Mouse (Mus musculus): Measurements from ENCODE around the gene Wdr17. TPM values are rescaled to one million over a fixed set of nuclear protein-coding genes. Genes with fewer than 3 reads are reported as not detected.

Wdr17 gene
- polyA plus RNA-seq (2014; fragmentation: Nextera tagmentation; extraction: Ambion mirVana) = 1.0 and 1.5 TPM in 2 replicates

DNA sequence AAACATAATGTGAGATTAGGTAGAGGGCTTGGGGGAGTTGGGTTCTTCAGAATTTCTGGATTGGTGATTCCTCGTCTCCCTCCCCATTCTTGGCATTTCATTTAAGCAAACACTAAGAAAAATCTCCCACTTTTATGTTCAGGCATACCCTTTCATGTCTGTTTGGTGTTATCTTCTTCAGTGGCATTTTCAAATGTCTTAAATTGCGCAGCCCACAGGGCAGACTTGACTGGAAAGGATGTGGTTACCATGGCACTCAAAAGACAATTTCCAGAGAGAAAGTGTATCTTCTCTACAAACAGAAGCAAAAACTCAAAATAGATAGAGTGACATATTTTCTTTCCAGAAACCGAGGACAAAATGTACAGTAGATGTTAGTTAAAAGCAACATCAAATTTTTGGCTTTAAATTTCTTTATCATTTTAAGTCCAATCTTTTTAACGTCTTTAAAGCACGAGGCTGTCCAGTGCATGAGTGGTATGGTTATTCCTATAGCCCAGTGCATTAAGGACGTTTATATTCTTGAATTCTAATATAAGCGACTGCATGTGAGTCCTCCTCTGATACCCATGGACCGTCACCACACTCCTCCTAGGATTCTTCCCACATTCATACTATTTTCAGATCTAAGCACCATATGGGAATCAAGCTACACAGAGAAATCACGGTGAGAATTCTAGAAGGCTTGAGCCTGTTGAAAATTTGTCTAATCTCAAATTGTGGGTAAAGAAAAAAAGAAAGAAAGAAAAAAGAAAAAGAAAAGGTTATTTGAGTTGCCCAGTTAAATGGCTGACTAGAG lies at the start of gene Wdr17:
Gene Wdr17 (minus strand): TSS at position 198 of the 799 bp plus-strand sequence.
- no peaks in the 10 kb centered on the region for H3K4me1 ChIP-seq (ENCODE audit: control insufficient read depth, insufficient read depth, low read length)

DNA sequence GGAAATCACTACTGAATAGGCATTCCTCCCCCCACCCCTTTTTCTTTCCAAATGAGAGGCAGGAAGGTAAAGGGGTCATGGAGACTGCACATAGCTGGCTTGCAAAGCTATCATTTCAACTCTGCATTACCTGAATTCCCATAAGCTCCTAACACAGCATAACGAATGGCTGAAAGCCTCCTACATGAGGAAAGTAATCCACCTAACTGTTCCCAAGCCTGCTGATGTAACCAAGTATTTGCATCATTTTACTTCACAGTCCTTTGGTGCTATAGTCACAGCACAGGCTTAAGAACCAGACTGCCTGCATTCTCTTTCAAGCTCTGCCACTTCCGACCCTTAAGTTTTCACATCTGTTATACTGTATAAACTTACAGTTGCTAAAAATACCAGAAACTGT lies 45.3 kb upstream of the Wdr17 start:
- DNase-seq (ENCODE audit: low spot score) (peak; percentile 57), ATAC-seq (ENCODE audit: low read depth) (peak; percentile 94)
- no peaks in the 10 kb centered on the region for H3K27me3 ChIP-seq (replicated peaks; ENCODE audit: control insufficient read depth, insufficient read depth, low read length)
- 46% methylated on average over 2 of the region's 2 CpGs for WGBS
- H3K36me3 ChIP-seq (ENCODE audit: control insufficient read depth, insufficient read depth, low read length) = no peaks in the 10 kb centered on the region
- no peaks in the 10 kb centered on the region for H3K9me3 ChIP-seq (ENCODE audit: control insufficient read depth, low read length)
- no peak overlapping the region for H3K4me2 ChIP-seq (ENCODE audit: low read depth, low read length)
- no peak overlapping the region for H3K9ac ChIP-seq (ENCODE audit: low read depth, low read length)
- no peak overlapping the region for H3K27ac ChIP-seq (replicated peaks; ENCODE audit: low read depth, low read length)
- H3K4me1 ChIP-seq (ENCODE audit: control insufficient read depth, insufficient read depth, low read length) = no peaks in the 10 kb centered on the region
- H3K4me3 ChIP-seq (ENCODE audit: low read depth, low read length) = no peak overlapping the region

More for the DNA sequence above, at the start of gene Wdr17:
- H3K27ac ChIP-seq (replicated peaks; ENCODE audit: low read depth, low read length) = no peak within 1 kb of the TSS
- 82% methylated on average over 9 of the region's 9 CpGs for WGBS
- DNase-seq (ENCODE audit: low spot score) (no peak), ATAC-seq (ENCODE audit: low read depth) (no peak)
- H3K9me3 ChIP-seq (ENCODE audit: control insufficient read depth, low read length) = no peaks in the 10 kb centered on the region
- no peak within 1 kb of the TSS for H3K4me3 ChIP-seq (ENCODE audit: low read depth, low read length)
- H3K9ac ChIP-seq (ENCODE audit: low read depth, low read length) = no peak within 1 kb of the TSS
- no peaks in the 10 kb centered on the region for H3K27me3 ChIP-seq (replicated peaks; ENCODE audit: control insufficient read depth, insufficient read depth, low read length)
- no peak within 1 kb of the TSS for H3K4me2 ChIP-seq (ENCODE audit: low read depth, low read length)
- no peaks in the 10 kb centered on the region for H3K36me3 ChIP-seq (ENCODE audit: control insufficient read depth, insufficient read depth, low read length)

DNA sequence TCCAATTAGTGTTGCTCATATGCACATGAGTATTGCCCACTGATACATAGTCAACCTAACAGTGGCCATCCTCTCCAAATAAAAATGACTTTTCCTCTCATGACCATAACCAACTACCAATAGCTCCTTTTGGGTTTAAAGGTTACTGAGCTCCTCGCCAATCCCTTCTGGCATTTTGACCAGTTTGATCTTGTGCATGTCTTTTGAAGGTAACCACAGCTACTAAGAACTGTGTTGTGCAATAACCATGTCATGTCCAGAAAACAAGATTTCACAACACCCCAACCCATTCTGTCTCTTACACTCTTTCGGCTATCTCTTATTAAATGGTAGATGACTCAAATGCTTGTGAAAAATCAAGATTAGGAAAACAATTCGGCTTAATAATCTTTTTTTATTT lies 38.0 kb upstream of the Wdr17 start:
- H3K9ac ChIP-seq (ENCODE audit: low read depth, low read length) = no peak overlapping the region
- no peaks in the 10 kb centered on the region for H3K4me1 ChIP-seq (ENCODE audit: control insufficient read depth, insufficient read depth, low read length)
- H3K36me3 ChIP-seq (ENCODE audit: control insufficient read depth, insufficient read depth, low read length) = no peaks in the 10 kb centered on the region
- H3K4me2 ChIP-seq (ENCODE audit: low read depth, low read length) = no peak overlapping the region
- no peak for ATAC-seq (ENCODE audit: low read depth)
- WGBS = 80% methylated on average over 3 of the region's 3 CpGs
- no peaks in the 10 kb centered on the region for H3K27me3 ChIP-seq (replicated peaks; ENCODE audit: control insufficient read depth, insufficient read depth, low read length)
- no peak overlapping the region for H3K27ac ChIP-seq (replicated peaks; ENCODE audit: low read depth, low read length)
- no peak for DNase-seq (ENCODE audit: low spot score)
- no peaks in the 10 kb centered on the region for H3K9me3 ChIP-seq (ENCODE audit: control insufficient read depth, low read length)
- H3K4me3 ChIP-seq (ENCODE audit: low read depth, low read length) = no peak overlapping the region

DNA sequence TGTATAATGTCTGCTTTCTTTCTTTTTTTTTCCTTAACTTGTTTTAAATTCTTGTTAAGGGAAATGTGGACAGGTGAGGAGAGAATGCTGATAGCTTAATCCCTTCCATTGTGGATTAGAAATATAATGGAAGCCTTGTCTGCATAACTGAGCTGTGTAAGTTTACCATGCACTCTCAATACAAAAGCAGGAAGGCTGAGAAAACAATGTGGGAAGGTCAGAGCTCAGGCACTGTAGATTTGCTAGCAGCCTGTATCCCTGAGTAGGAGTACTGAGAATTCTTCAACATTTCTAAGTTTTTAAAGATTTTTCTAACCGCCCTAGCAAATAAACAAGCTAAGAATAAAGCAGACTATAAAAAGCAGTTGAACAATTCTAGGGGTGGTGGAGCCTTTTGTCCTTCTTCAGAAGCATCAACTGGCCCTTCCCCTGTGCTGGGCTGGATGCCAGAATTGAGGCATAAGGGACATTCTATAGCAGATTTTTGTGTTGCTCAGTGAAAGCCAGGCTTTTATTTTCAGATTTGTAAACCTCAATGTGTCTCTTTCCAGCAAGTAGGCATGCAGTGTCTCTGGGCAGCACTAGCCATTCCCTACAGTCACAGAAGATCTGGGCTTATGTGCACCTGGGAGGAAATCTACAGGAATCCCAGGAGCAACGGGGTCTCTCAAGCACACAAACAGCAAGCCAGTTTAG lies 35.3 kb upstream of the Wdr17 start:
- Histone ChIP-seq H3K4me3 (ENCODE audit: low read depth, low read length) (no peak overlapping the region), H3K27me3 (replicated peaks; ENCODE audit: control insufficient read depth, insufficient read depth, low read length) (no peaks in the 10 kb centered on the region), H3K4me2 (ENCODE audit: low read depth, low read length) (no peak overlapping the region), H3K36me3 (ENCODE audit: control insufficient read depth, insufficient read depth, low read length) (no peaks in the 10 kb centered on the region), H3K9me3 (ENCODE audit: control insufficient read depth, low read length) (no peaks in the 10 kb centered on the region), H3K9ac (ENCODE audit: low read depth, low read length) (no peak overlapping the region), H3K27ac (replicated peaks; ENCODE audit: low read depth, low read length) (no peak overlapping the region), H3K4me1 (ENCODE audit: control insufficient read depth, insufficient read depth, low read length) (no peaks in the 10 kb centered on the region)
- 37% methylated on average over 2 of the region's 2 CpGs for WGBS
- ATAC-seq (ENCODE audit: low read depth) = peak; percentile 84; the same call in 1 of the 2 replicates
- DNase-seq (ENCODE audit: low spot score) = peak; percentile 75

DNA sequence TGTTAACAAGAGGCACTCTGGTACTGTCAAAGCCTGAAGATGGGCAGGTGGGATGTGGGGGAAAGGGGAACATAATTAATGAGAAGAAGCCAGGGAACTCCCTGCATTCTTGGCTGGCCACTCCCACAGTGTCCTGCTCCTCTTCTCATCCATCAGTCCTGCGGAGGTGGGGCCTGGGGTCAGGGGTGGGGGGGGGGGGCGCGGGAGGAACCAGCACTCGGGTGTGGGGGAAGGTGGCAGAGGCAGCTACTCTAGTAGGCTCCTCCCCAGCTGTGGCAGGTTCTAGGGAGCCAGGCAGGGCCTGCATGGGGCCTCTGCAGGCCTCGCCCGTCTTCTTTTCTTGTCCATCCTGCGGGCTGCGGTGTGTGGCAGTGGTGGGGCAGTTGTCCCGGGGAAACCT lies 30.7 kb upstream of the Wdr17 start:
- Histone ChIP-seq H3K9me3 (ENCODE audit: control insufficient read depth, low read length) (no peaks in the 10 kb centered on the region), H3K4me3 (ENCODE audit: low read depth, low read length) (no peak overlapping the region), H3K27ac (replicated peaks; ENCODE audit: low read depth, low read length) (no peak overlapping the region), H3K4me1 (ENCODE audit: control insufficient read depth, insufficient read depth, low read length) (no peaks in the 10 kb centered on the region), H3K9ac (ENCODE audit: low read depth, low read length) (no peak overlapping the region), H3K27me3 (replicated peaks; ENCODE audit: control insufficient read depth, insufficient read depth, low read length) (no peaks in the 10 kb centered on the region), H3K36me3 (ENCODE audit: control insufficient read depth, insufficient read depth, low read length) (no peaks in the 10 kb centered on the region), H3K4me2 (ENCODE audit: low read depth, low read length) (no peak overlapping the region)
- ATAC-seq (ENCODE audit: low read depth) (no peak), DNase-seq (ENCODE audit: low spot score) (no peak)
- 88% methylated on average over 5 of the region's 9 CpGs for WGBS

DNA sequence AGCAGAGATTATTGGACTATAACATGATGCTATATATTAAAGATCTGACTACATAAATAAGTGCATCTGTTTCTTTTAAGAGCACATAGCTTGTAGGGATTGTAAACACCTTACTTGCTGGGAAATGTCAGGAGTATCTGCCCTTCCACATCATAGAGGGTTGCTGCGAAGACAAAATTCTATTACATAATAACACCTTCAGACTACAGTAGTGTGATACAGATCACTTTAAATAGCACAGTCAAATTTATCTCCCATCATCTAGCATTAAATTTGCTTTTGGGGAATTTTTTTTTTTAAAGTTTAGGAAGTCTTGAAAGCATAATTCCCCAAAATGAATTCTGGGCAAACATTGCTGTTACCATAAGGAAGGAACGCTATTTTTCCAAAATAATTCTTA lies 25.9 kb upstream of the Wdr17 start:
- no peak overlapping the region for H3K9ac ChIP-seq (ENCODE audit: low read depth, low read length)
- no peaks in the 10 kb centered on the region for H3K9me3 ChIP-seq (ENCODE audit: control insufficient read depth, low read length)
- no peak overlapping the region for H3K4me3 ChIP-seq (ENCODE audit: low read depth, low read length)
- no peak for DNase-seq (ENCODE audit: low spot score)
- ATAC-seq (ENCODE audit: low read depth) = no peak
- no peak overlapping the region for H3K27ac ChIP-seq (replicated peaks; ENCODE audit: low read depth, low read length)
- no peaks in the 10 kb centered on the region for H3K27me3 ChIP-seq (replicated peaks; ENCODE audit: control insufficient read depth, insufficient read depth, low read length)
- no peaks in the 10 kb centered on the region for H3K36me3 ChIP-seq (ENCODE audit: control insufficient read depth, insufficient read depth, low read length)
- WGBS = 89% methylated on average over 2 of the region's 2 CpGs
- no peak overlapping the region for H3K4me2 ChIP-seq (ENCODE audit: low read depth, low read length)
- H3K4me1 ChIP-seq (ENCODE audit: control insufficient read depth, insufficient read depth, low read length) = no peaks in the 10 kb centered on the region

DNA sequence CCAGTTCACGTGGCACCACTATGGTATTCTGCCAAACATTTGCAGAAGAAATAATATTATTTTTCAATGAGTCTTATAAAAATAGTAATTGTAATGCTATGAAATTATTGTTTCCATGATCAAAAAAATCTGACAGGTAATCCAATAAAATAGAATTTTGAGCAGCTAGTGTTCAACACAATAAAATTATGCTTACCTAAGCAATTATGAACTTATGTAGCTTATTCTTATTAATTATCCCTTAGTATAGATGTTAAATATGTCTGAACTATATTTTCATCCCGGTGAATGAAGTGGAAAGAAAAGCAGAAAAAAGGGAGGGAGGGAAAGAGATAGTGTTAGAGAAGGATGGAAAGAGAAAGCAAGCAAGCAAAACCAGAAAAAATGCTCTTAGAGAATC lies 12.5 kb upstream of the Wdr17 start:
- ATAC-seq (ENCODE audit: low read depth) = no peak
- no peaks in the 10 kb centered on the region for H3K4me1 ChIP-seq (ENCODE audit: control insufficient read depth, insufficient read depth, low read length)
- no peaks in the 10 kb centered on the region for H3K9me3 ChIP-seq (ENCODE audit: control insufficient read depth, low read length)
- no peak overlapping the region for H3K9ac ChIP-seq (ENCODE audit: low read depth, low read length)
- no peak for DNase-seq (ENCODE audit: low spot score)
- H3K27me3 ChIP-seq (replicated peaks; ENCODE audit: control insufficient read depth, insufficient read depth, low read length) = no peaks in the 10 kb centered on the region
- H3K36me3 ChIP-seq (ENCODE audit: control insufficient read depth, insufficient read depth, low read length) = no peaks in the 10 kb centered on the region
- H3K4me3 ChIP-seq (ENCODE audit: low read depth, low read length) = no peak overlapping the region
- H3K4me2 ChIP-seq (ENCODE audit: low read depth, low read length) = no peak overlapping the region
- H3K27ac ChIP-seq (replicated peaks; ENCODE audit: low read depth, low read length) = no peak overlapping the region
- 80% methylated on average over 2 of the region's 2 CpGs for WGBS

DNA sequence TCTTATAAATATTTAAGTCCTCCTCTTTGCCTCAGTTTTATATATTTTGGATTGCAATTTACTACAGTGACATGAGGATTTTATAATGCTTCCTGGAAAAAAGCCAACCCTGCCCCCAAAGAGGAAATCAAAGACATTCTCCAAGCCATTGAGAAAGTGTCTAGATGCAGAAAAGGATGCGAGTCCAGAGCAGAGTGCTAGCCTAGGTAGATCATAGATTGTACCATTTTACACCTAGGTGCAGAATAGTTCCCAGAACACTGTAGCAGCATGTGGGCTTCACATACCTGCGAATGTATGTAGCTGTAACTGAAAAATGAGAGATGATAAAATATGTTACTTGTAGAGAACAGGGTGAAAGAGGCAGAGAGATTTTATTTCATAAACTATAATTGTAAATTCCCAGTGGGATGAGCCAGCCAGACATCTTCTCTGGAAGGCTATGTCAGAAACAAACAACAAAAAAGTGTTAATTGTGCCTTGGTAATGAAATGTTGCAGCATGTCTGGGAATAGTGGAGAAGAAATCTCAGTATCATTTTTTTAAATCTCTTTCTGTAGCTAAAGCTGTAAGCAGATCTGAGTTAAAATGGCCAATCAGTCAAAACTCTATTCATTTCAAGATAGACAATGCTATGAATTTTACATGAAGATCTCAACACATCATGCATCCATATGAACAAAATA lies 7.8 kb upstream of the Wdr17 start:
- H3K9ac ChIP-seq (ENCODE audit: low read depth, low read length) = no peak overlapping the region
- 71% methylated on average over 2 of the region's 2 CpGs for WGBS
- no peaks in the 10 kb centered on the region for H3K27me3 ChIP-seq (replicated peaks; ENCODE audit: control insufficient read depth, insufficient read depth, low read length)
- no peak overlapping the region for H3K4me3 ChIP-seq (ENCODE audit: low read depth, low read length)
- no peaks in the 10 kb centered on the region for H3K4me1 ChIP-seq (ENCODE audit: control insufficient read depth, insufficient read depth, low read length)
- H3K27ac ChIP-seq (replicated peaks; ENCODE audit: low read depth, low read length) = no peak overlapping the region
- H3K36me3 ChIP-seq (ENCODE audit: control insufficient read depth, insufficient read depth, low read length) = no peaks in the 10 kb centered on the region
- no peak overlapping the region for H3K4me2 ChIP-seq (ENCODE audit: low read depth, low read length)
- DNase-seq (ENCODE audit: low spot score) (no peak), ATAC-seq (ENCODE audit: low read depth) (no peak)
- H3K9me3 ChIP-seq (ENCODE audit: control insufficient read depth, low read length) = no peaks in the 10 kb centered on the region

Measured in embryonic facial prominence, embryonic 14.5 days (tissue).